Mouse (Mus musculus) adipocyte (in vitro differentiated cells): ENCODE measurements around the gene Nfyc.

Experiments
- DNase-seq: peaks from one replicate; pipeline ENCODE4 v3.0.0-alpha.2; 2016; ENCODE audit warnings: low spot score

The Nfyc gene

DNA sequence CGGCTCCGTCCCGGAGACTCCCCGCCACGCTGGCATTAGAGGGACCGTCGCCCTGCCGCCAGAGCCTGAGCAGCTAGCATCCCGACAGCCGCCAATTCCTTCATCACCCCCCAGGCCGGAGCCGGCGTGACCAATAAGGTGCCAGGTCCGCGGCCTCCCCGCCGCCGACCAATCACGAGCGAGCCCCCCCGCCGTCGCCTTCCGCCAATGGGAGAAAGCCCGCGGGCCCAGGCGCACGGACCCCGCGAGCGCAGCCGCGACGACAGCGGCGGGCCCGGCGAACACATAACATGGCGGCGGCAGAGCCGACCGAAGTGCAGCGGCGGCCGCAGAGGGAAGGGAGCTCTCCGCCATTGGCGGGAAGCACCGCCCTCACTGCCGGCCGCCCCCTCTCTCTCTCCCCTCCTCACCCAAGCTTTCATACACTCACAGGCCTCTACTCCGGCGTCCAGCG, 6.2 kb downstream of the Nfyc start:
- DNase-seq = peak; percentile 82

- peak; percentile 57 for DNase-seq
Measured at GRCm38 (mm10) chr4:120822191-120822911, 9.0 kb downstream of the Nfyc start.

DNA sequence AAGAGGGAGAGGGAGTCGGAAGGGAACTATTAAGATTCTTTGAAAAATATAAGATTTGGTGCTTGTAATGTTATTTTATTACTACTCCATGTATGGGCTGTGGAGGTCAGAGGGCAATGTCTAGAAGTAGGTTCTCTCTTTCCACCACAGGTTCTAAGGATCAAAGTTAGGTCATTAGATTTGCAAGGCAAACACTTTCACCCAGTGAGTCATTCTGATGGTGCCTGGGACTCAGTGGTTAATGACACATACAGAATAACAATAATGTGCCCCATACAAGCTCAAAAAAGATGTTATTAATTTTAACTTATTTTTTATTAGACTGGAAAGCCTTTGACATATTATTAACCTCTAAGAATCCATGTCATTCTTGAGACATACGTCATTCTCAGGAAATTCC, 11.5 kb downstream of the Nfyc start:
- DNase-seq = no peak

DNA sequence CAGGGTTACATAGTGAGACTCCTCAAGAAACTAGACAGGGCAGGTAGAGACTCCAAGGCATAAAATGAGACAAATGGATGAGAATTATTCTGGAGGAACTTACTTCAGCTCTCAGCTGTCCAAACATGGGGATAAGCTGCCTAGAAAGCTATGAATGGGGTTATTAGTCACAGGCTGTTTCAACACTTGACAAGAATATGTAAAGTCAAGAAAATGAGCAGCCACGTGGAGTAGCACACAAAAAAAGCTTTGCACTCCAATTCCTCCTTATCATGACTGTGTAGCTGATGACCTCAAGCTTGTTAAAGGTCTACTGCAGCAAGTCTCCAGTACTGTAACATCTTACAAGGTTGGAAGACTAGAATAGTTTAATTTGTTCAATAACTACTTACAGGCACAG, 12.1 kb downstream of the Nfyc start:
- DNase-seq = no peak

GRCm38 (mm10) chr4:120817951-120818350, 13.4 kb downstream of the Nfyc start:
- DNase-seq = no peak

DNA sequence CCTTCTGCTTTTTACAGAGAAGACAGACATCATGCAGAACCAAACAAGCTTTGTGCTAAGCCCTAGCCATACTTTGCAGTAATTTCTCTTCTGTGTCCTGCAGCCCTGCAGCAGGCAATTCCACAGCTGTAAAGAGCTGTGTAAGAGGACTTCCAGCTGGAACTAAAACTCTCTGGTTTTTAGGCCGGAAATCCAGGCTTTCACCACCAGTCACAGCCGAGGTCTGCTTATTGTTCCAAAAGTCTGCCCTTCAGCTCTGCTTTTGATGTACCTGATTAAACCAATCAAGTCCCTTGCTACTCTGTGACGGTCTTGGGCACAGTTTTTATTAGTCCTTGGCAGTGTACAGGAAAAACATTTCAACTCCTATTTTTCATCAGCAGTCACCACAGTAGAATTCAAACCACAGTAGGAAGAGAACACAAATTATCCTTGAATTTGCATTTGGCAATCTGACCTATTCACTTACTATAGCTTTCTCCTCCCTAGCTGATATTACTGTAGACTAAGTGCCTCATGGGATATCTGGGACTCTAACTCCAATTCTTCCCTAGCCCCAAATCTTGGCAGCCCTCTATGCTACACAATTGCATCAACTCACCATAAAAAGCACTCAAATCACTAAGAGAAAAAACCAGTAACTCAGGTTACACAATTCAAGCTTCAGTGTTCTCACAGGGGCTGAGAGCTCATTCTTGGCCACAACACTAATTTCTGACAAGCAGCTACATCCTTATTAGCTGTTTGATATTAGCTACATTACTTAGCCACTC, 14.2 kb downstream of the Nfyc start:
- DNase-seq = peak; percentile 56

DNA sequence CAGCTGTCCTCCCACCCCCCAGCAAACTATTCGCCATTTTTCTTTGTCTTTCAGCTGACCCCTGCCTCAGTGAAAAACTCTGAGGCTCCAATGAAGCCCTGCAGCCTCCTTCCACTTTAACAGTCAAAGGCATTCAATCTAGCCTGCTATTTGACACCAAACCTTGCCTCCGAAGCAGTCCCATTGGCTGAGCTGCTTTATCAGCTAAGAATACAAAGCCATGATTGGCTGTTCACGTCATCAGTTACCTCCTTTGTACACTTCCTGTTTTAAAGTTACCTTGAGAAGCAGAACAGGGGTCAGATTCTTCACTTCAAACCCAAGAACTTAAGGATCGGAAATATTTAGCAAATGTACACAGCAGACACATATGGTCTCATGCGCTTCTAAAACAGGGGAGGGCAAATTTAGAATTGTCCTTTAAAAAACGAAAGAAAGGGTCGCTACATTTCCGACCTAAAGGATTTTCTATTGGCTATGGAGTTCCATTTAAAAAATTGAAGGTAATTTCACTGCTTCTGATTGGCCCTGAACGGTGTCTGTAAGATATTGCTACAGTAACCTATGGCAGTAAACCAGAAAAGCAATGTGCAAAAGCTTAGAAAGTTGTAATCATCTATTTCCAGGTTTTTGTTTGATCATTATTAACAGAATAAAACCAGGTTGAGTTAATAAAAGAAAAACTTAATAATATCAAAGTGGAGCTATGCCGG, 15.6 kb downstream of the Nfyc start:
- peak; percentile 89 for DNase-seq

DNA sequence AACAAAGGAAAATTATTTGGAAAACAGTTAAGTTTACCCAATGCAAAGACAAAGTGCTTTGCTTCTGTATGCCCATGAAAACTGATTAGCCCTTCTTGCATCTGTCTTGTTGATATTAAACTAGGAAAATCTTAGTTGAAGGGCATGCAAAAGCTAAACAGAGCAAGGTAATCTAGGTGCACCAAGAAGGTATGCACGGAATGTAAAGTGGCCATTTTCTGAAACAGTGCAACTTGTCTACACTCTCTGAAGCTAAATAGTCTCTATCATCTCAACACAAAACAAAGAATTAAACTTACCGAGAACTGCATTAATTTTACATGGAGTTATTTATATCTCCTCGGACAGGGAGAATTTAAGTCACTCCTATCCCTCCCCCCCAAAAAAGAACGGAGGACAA, 16.2 kb downstream of the Nfyc start:
- no peak for DNase-seq

- DNase-seq = no peak
Measured at GRCm38 (mm10) chr4:120814171-120814570, 17.2 kb downstream of the Nfyc start.

GRCm38 (mm10) chr4:120813762-120814161, 17.6 kb downstream of the Nfyc start:
- DNase-seq = no peak

DNA sequence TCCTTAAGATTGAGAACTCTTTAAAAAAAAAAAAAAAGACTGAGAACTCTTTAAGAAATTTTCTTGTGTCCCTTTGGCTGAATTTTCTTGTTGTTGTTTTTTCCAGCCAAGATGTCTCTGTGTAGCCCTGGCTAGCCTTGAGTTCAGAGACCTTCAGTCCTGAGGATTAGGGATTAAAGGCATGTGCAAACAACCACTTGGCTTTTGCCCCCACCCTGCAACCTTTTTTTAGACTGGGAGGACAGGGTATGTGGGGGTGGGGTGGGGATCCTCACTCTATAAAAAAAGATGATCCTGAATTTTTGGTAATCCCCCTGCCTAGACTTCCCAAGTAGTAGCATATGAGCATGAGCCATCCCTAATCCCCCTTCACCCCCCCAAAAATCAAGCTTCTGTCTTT, 25.6 kb downstream of the Nfyc start:
- DNase-seq = no peak

DNA sequence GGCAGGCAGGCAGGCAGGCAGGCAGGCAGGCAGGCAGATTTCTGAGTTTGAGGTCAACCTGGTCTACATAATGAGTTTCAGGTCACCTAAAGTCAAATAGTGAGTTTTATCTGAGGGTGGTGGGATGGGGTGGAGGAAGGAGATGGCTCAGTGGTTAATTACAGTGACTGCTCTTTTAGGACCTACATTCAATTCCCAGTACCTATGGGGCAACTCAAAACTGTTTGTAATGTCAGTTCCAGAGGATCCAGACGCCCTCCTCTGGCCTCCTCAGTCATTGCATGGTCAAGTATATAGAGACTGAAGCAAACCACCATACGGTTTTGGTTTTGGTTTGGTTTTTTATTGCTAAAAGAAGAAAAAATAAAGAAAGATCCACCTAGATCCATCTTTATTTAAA, 29.9 kb downstream of the Nfyc start:
- DNase-seq = no peak

DNA sequence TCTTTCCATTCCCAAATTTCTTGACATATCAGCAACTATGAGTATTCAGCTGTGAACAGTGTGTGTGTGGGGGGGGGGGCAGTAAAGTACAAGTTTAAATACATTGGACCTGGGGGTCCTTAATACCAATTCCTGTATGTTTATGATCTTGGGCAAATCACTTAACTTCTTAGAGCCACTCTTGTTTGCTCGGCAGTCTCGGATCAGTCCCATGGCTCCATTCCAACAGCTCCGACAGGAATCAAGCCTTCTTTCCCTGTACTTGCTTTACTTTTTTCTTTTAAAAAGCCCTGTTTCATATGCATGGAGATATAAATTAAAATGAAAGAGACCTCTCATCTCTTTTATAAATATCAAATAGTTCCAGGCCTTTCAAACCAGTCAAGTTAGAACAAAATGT, 30.7 kb downstream of the Nfyc start:
- DNase-seq = no peak

- no peak for DNase-seq
Measured at GRCm38 (mm10) chr4:120799680-120800166, 31.6 kb downstream of the Nfyc start.

GRCm38 (mm10) chr4:120797985-120798725, 33.2 kb downstream of the Nfyc start:
- no peak for DNase-seq

DNA sequence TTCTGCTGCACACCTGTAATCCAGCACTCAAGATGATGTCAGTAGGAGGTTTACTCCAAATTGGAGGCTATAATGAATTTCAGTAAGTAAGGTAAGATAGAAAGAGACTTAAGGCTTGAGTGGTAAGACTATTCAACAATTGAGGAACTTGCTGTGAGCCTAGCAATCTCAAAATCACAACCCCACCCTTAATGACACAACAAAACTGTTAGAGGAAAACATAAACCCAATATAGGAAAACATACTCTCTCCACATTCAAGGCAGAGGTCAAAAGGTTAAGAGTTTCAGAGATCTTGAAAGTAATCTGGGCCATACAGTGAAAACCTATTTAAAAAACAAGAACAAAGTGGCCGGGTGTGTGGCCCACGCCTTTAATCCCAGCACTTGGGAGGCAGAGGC, 34.7 kb downstream of the Nfyc start:
- no peak for DNase-seq

GRCm38 (mm10) chr4:120795646-120796045, 35.7 kb downstream of the Nfyc start:
- DNase-seq = no peak

DNA sequence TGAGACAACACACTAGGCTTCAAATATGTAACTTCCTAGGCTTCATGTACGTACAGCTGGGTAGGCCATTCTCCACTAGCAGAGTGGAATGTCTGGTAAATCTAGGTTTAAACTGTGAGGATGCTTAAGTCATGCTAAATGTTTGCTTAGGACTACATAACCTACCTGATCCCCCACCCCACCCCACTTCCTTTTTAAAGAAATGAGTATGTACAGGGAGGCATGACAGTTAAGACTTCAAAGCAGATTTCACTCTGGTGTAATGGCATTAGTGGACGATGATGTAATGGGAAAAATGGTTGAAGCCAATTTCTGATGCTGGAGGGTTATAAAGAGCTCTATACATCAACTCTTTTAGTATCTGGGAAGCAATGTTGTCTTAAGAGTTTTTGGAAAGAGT, 38.5 kb downstream of the Nfyc start:
- DNase-seq = no peak

- no peak for DNase-seq
Measured at GRCm38 (mm10) chr4:120790027-120790426, 41.3 kb downstream of the Nfyc start.

DNA sequence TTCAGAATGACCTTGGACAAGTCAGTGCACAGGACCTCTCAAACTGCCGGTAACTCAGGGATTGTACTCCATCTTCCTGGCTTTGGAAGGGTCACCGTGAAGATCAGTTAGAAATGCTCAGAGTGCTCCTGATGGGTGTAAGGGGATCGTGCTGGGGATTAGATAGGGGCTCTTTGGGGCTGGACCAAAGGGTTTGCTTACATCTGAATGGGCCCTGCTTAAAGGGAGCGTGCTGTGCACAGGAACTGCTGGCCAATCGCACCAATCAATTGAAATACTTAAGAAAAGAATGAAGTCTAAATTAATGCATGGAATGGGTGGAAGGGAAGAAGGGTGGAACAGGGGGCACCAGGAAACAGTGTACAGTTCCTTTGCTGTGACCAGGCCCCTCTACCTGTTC, 75.6 kb downstream of the Nfyc start:
- DNase-seq = no peak

DNA sequence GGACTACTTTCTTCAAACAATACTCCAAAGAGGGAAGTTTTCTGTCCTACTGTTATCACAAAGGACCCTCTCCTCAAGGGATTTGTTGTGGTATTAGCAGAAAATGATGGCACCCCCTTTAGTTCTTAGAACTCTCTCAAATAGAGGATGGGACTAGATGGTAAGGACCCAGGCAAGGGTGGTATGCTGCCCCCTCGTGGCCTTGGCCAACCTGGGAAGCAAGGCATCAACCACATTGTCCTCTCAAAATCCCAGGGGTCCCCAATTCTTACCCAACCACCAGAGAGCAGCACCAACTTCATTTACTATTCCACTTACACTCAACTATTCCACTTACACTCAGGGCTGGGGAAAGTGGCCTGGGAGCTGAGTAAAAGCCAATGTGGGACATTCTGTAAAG, 76.1 kb downstream of the Nfyc start:
- DNase-seq = peak; percentile 70

DNA sequence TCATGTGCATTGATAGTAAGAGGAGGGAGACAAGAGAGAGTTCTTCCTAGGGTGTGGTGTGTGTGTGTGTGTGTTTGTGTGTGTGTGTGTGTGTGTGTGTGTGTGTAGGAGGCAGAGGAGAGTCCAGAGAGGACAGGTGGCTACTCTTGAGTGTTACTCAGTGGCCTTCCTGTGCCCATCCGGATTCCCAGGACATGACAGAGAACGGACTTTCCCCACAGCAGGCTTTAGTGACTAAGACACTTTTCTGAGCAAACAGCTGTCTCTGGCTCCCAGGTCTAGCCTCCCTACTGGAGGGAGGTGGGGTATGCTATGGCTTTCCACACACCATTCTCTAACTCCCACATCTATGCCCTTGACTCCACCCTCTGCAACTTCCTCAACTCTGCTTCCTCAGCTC, 81.8 kb downstream of the Nfyc start:
- DNase-seq = no peak
